Mouse (Mus musculus): ENCODE measurements around the gene Tex29. TPM values are rescaled to one million over a fixed set of nuclear protein-coding genes. Genes with fewer than 3 reads are reported as not detected.

Gene Tex29
- polyA plus RNA-seq, 1 experiment from 2014 or later, result 0.20 TPM

- Histone ChIP-seq H3K27me3 (no peaks in the 10 kb centered on the region), H3K4me2 (replicated peaks) (no peak overlapping the region), H3K4me1 (no peaks in the 10 kb centered on the region), H3K27ac (no peak overlapping the region), H3K36me3 (no peaks in the 10 kb centered on the region), H3K4me3 (no peak overlapping the region), H3K9ac (no peak overlapping the region), H3K9me3 (no peaks in the 10 kb centered on the region)
- ATAC-seq (ENCODE audit: insufficient number of reproducible peaks, insufficient read depth, low FRiP score, low TSS enrichment), result 0 out of 2 replicates have a peak, but pooled peaks have one; percentile 35
- 93% methylated on average over 2 of the region's 2 CpGs for WGBS
These were observed 46.5 kb downstream of the Tex29 start for GRCm38 (mm10) chr8:11886824-11887223.

DNA sequence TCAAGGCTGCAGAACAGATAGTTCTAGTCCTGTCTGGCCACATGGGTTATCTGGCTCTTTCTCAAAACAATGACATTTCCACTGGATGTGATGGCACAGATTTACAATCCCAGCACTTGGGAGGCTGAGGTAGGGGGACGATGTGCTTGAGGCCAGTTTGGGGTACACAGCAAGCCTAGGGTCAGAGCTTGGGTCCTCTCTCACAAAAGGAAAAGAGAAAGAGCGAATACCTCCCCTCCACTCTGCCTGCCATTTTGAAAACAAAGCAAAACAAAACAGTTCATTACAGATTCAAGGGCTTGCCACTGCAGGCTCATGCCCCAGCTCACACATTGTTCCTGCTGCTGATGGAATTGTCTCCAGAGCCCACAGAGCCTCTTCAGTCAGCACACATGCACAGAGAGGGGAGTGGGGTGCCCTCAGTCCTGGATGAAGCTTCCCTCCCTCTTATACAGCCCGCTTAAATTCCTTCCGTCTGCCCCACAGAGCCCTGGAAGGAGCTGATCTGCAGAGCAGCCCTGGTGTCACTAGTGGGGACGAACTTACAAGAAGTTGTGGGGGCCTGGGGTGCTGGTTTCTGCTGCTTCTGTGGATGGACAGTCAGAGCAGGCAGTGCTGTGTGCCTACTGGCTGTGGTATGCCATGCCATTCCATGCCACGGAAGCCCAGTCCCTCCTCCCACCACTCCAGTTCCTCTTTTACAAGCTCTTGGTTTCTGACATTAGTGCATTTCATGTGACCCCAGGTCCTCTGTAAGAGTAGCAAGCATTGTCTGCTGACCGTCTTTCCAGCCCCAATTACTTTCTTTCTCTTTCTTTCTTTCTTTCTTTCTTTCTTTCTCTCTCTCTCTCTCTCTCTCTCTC is 49.1 kb downstream of the Tex29 start:
- H3K9me3 ChIP-seq, result no peaks in the 10 kb centered on the region
- no peak overlapping the region for H3K4me3 ChIP-seq
- H3K9ac ChIP-seq, result no peak overlapping the region
- 64% methylated on average over 7 of the region's 7 CpGs for WGBS
- H3K27ac ChIP-seq, result no peak overlapping the region
- no peaks in the 10 kb centered on the region for H3K4me1 ChIP-seq
- H3K36me3 ChIP-seq, result no peaks in the 10 kb centered on the region
- no peak for ATAC-seq (ENCODE audit: insufficient number of reproducible peaks, insufficient read depth, low FRiP score, low TSS enrichment)
- H3K4me2 ChIP-seq (replicated peaks), result no peak overlapping the region
- no peaks in the 10 kb centered on the region for H3K27me3 ChIP-seq

GRCm38 (mm10) chr8:11892756-11893155 is 52.5 kb downstream of the Tex29 start:
- H3K27ac ChIP-seq, result no peak overlapping the region
- ATAC-seq (ENCODE audit: insufficient number of reproducible peaks, insufficient read depth, low FRiP score, low TSS enrichment), result no peak
- H3K4me3 ChIP-seq, result no peak overlapping the region
- H3K27me3 ChIP-seq, result no peaks in the 10 kb centered on the region
- H3K4me2 ChIP-seq (replicated peaks), result no peak overlapping the region
- 80% methylated on average over 2 of the region's 2 CpGs for WGBS
- H3K36me3 ChIP-seq, result no peaks in the 10 kb centered on the region
- no peaks in the 10 kb centered on the region for H3K9me3 ChIP-seq
- H3K4me1 ChIP-seq, result no peaks in the 10 kb centered on the region
- H3K9ac ChIP-seq, result no peak overlapping the region

DNA sequence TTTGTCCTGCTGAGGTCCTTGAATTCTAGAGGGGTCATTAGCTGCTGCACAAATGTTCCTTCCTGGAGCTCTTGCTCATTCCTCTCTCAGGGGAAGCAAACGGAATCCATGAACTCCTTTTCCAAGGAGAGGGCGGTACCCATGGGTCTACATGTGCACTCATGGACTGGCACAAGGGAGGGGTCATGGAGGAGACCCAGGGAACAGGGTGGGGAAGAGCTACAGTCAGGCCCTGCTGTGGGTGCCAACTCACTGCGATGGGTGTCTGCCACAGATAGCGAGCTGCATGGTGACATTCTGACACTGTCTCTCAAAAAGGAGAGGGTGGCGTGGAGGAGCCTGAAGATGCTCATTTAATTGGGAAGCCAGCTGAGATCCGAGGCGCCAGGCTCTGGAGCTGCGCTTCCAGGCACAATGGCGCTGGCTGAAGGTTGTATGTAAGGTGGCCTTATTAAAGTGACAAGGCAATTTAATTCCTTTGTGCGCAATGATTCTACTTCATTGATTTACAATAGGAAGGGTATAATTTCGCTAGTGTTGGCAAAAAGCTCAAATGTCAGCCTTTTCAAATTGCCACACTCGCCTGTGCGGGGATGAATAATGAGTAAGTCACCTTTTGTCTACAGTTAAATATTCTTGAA is 55.9 kb downstream of the Tex29 start:
- Histone ChIP-seq H3K27me3 (no peaks in the 10 kb centered on the region), H3K36me3 (no peaks in the 10 kb centered on the region), H3K9me3 (no peaks in the 10 kb centered on the region), H3K4me2 (replicated peaks) (no peak overlapping the region), H3K4me1 (no peaks in the 10 kb centered on the region), H3K27ac (no peak overlapping the region), H3K9ac (no peak overlapping the region), H3K4me3 (no peak overlapping the region)
- ATAC-seq (ENCODE audit: insufficient number of reproducible peaks, insufficient read depth, low FRiP score, low TSS enrichment), result no peak
- WGBS, result 78% methylated on average over 13 of the region's 13 CpGs

DNA sequence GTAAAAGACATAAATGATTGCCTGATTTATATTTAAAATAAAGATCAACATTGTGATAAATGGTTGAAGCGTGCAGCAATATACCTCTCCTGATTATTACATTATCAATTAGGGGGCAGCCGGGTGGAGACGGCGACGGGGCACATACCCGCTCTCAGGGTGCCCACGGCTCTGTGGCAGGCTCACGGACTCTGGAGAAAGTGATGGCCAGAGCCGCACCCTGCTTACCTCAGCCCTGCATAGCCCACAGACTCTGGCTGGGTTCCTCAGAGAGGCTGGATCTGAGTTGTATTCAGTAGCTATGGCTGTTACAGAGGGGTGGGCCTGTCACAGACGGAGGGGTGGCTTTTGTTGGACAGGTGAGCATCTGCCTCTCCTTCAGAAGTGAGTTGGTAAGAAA is 56.4 kb downstream of the Tex29 start:
- Histone ChIP-seq H3K9ac (no peak overlapping the region), H3K27me3 (no peaks in the 10 kb centered on the region), H3K4me2 (replicated peaks) (no peak overlapping the region), H3K36me3 (no peaks in the 10 kb centered on the region), H3K9me3 (no peaks in the 10 kb centered on the region), H3K4me1 (no peaks in the 10 kb centered on the region), H3K27ac (no peak overlapping the region), H3K4me3 (no peak overlapping the region)
- 84% methylated on average over 10 of the region's 10 CpGs for WGBS
- no peak for ATAC-seq (ENCODE audit: insufficient number of reproducible peaks, insufficient read depth, low FRiP score, low TSS enrichment)

GRCm38 (mm10) chr8:11898814-11899213 is 58.5 kb downstream of the Tex29 start:
- H3K4me1 ChIP-seq, result no peaks in the 10 kb centered on the region
- no peak overlapping the region for H3K4me3 ChIP-seq
- no peaks in the 10 kb centered on the region for H3K27me3 ChIP-seq
- no peak overlapping the region for H3K27ac ChIP-seq
- no peak overlapping the region for H3K9ac ChIP-seq
- no peaks in the 10 kb centered on the region for H3K9me3 ChIP-seq
- H3K36me3 ChIP-seq, result no peaks in the 10 kb centered on the region
- WGBS, result 75% methylated on average over 1 of the region's 1 CpGs
- H3K4me2 ChIP-seq (replicated peaks), result no peak overlapping the region
- no peak for ATAC-seq (ENCODE audit: insufficient number of reproducible peaks, insufficient read depth, low FRiP score, low TSS enrichment)

Other genes starting within 250 kb of the Tex29 start
- gene Ankrd10, start 204.7 kb upstream of the Tex29 start, polyA plus RNA-seq (2016; fragmentation: Nextera tagmentation; extraction: Ambion mirVana), result 112 and 119 TPM in 2 replicates
- not detected in 2 replicates for gene 1700016D06Rik, start 139.4 kb upstream of the Tex29 start, polyA plus RNA-seq (2016; fragmentation: Nextera tagmentation; extraction: Ambion mirVana)
- 55.0 and 56.5 TPM in 2 replicates for gene Arhgef7, start 112.8 kb upstream of the Tex29 start, polyA plus RNA-seq (2016; fragmentation: Nextera tagmentation; extraction: Ambion mirVana)

Data from embryonic facial prominence, embryonic 12.5 days (tissue).